Mouse (Mus musculus) stomach, postnatal 0 days (tissue): ENCODE results near the gene Prkcb.

Source experiments
- CTCF ChIP-seq: IDR thresholded peaks from 2 replicates; pipeline ENCODE4 v1.5.1; 2016; ENCODE audit warnings: antibody characterized with exemption, low read depth, mild to moderate bottlenecking, moderate library complexity
- EP300 ChIP-seq: optimal IDR thresholded peaks from 2 replicates; pipeline ENCODE3; 2016; ENCODE audit warnings: antibody characterized with exemption

GRCm38 (mm10) chr7:122381560-122381959 lies 93.0 kb downstream of the Prkcb start:
- no peak for TF ChIP-seq CTCF
- TF ChIP-seq EP300, result no peak
